Mouse (Mus musculus) lung, adult 2 months (tissue): ENCODE measurements around the gene 1700123O20Rik. TPM values are rescaled to one million over a fixed set of nuclear protein-coding genes. Genes with fewer than 3 reads are reported as not detected.

Experiments
- DNase-seq: peaks from one replicate; pipeline ENCODE4 v3.0.0; 2022
- H3K4me1 ChIP-seq: fragments of 200-500 bp; 2 replicates; pipeline ENCODE4 v1.6.1; 2011; ENCODE audit warnings: low read length; ENCODE audit not compliant: control insufficient read depth, insufficient read depth
- H3K4me3 ChIP-seq: fragments of 200-500 bp; replicated peaks from 2 replicates; pipeline ENCODE3; 2011; ENCODE audit warnings: low read depth, mild to moderate bottlenecking, control low read depth, low read length; ENCODE audit errors: extremely low read depth
- CTCF ChIP-seq: fragments of 200-500 bp; IDR thresholded peaks from 2 replicates; pipeline ENCODE4 v1.5.1; 2011; ENCODE audit warnings: mild to moderate bottlenecking, low read length, control low read depth; ENCODE audit not compliant: insufficient read depth
- POLR2A ChIP-seq: fragments of 200-500 bp; IDR thresholded peaks from 2 replicates; pipeline ENCODE4 v1.6.1; 2011; ENCODE audit warnings: low read depth, mild to moderate bottlenecking, control low read depth, low read length, borderline replicate concordance; ENCODE audit errors: extremely low read depth
- WGBS: fragments of 180-500 bp; shearing (Covaris S2); methylation state at CpG from one replicate; pipeline ENCODE4 v1.1.7; 2018; 5-methylcytosine and 5-hydroxymethylcytosine counted together
- polyA plus RNA-seq: library from polyadenylated mRNA; depleted of rRNA; stranded (reverse); fragments of >200 nt; gene quantifications from 2 replicates; pipeline ENCODE4 v1.2.3, GENCODE M21; 2012

Gene 1700123O20Rik
- polyA plus RNA-seq, 1 experiment: 49.8 TPM

DNA sequence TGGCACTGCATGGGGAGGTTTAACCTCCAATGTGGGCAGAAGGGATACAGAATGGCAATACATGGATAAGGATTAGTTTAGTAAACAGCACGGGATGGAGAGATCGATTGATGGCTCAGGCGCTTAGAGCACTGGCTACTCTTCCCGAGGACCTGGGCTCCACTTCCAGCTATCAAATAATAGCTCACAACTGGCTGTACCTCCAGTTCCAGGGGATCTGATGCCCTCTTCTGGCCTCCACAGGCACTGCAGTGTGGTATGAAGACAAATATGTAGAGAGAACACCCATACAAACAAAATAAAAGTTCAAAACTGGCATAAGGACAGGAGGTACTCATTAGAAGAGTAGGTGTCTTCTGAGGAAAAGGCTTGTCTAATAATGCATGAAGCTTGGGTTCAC, 16.6 kb upstream of the 1700123O20Rik start:
- 67% methylated on average over 4 of the region's 4 CpGs for WGBS
- Histone ChIP-seq H3K4me3 (no peak overlapping the region), H3K4me1 (peaks cover 3% of the 10 kb centered on the region; the same call in 1 of the 2 replicates)
- DNase-seq: peak; percentile 50
- TF ChIP-seq POLR2A: no peak
- peak; percentile 72 for TF ChIP-seq CTCF

DNA sequence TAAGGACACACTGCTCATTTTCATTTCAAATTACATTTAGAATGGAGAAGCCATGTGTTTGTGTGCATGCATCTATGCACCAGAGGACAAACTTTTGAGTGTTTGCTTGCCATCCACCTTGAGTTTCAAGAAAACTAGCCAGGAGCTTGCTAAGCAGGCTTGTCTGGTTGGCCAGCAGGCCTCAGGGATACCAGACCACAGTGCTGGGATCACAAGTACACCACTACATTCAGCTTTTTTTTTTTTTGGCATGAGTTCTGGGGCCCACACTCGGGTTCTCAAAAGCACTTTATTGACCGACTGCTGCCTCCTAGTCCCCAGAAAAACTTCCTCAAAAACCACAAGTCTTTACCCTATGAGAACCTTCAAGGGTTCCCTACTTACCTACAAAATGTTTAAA, 11.7 kb upstream of the 1700123O20Rik start:
- Histone ChIP-seq H3K4me1 (peaks cover 3% of the 10 kb centered on the region; the same call in 1 of the 2 replicates), H3K4me3 (no peak overlapping the region)
- 47% methylated on average over 2 of the region's 2 CpGs for WGBS
- DNase-seq: no peak
- no peak for TF ChIP-seq CTCF
- TF ChIP-seq POLR2A: no peak

DNA sequence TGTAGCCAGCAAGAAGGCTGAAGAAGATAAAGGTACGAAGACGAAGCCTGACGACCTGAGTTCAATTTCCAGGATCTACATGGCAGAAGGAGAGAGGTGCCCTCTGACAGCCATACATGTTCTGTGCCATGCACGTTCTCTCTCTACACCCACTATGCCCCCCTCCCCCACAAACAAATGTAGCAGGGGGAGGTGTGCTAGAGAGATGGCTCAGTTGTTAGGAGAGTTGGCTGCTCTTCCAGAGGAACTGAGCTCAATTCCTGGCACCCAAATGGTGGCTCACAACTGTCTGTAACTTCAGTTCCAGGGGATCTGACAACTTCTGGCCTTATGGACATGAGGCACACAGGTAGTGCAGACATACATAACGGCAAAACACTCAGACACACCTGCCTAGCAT, 9.7 kb upstream of the 1700123O20Rik start:
- 80% methylated on average over 5 of the region's 5 CpGs for WGBS
- DNase-seq: no peak
- Histone ChIP-seq H3K4me1 (peaks cover 3% of the 10 kb centered on the region; the same call in 1 of the 2 replicates), H3K4me3 (no peak overlapping the region)
- no peak for TF ChIP-seq POLR2A
- TF ChIP-seq CTCF: no peak

DNA sequence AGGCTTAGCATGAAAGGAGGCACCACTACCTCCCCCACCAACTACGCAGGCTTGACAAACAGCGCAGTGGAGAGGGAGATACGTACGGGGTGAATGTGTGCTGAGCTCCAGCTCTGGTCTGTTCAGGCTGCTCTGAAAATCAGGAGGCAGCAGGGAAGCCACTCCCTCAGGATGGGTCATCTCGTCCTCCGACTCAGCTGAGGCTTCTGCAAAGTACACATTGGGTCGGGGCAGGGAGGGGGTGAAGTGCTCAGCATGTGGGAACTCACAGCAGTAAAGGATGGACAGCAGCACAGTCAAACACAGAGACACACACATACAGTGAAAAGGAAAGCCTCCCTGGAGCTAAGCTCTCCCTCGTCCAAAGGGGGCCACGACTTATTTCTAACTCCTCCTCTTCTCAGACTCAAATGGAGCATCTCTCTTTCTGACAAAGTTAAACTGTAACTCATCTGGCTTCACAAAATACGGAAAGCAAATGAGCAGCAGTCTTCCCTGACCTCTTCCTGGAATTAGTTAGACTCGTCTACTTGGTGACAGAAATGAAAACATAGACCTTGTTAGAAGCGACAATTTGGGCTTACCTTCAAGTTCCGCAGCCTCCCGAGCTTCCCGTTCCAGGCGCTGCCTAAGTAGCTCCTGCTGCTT, 7.2 kb upstream of the 1700123O20Rik start:
- Histone ChIP-seq H3K4me1 (peaks cover 5% of the 10 kb centered on the region; the same call in 1 of the 2 replicates), H3K4me3 (no peak overlapping the region)
- TF ChIP-seq POLR2A: no peak
- no peak for TF ChIP-seq CTCF
- no peak for DNase-seq
- 81% methylated on average over 16 of the region's 16 CpGs for WGBS

DNA sequence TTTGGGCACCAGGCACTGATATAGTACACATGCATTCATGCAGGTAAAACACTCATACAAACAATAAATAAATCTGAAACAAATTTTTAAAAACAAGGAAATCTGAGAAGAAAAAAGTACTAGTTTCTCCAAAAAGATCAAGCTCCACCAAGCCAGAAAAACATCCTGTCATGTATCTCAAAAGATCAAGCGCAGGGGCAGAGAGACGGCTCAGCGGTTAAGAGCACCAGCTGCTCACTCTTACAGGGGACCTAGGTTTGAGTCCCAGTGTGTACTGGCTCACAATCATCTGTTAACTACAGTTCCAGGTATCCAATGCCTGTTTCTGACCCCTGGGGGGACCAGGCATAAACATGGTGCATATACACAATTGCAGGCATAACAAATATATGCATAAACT, 3.6 kb upstream of the 1700123O20Rik start:
- Histone ChIP-seq H3K4me1 (peaks cover 8% of the 10 kb centered on the region), H3K4me3 (no peak overlapping the region)
- DNase-seq: no peak
- TF ChIP-seq CTCF: no peak
- TF ChIP-seq POLR2A: no peak
- 84% methylated on average over 3 of the region's 3 CpGs for WGBS

DNA sequence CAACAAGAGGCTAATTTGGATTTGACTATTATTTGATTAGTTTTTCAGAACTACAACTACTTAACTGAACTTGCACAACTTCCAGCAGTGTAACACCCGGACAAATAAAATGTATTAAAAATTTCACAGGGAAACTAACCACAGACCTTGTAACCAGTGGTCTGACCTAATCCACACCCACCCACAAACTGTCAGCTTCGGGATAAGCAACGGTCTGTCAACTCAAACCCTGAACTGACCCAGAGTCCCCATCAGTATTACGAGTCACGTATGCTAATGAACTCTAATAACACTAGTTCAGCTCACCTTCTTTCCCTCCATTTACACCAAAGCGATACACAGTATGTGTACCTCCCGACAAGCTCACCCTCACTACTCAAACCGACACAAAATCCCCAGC, 545 bp upstream of the 1700123O20Rik start:
- 4% methylated on average over 8 of the region's 8 CpGs for WGBS
- Histone ChIP-seq H3K4me1 (peaks cover 12% of the 10 kb centered on the region), H3K4me3 (peak overlapping the region; percentile 98)
- DNase-seq: peak; percentile 17
- TF ChIP-seq CTCF: no peak
- TF ChIP-seq POLR2A: no peak

DNA sequence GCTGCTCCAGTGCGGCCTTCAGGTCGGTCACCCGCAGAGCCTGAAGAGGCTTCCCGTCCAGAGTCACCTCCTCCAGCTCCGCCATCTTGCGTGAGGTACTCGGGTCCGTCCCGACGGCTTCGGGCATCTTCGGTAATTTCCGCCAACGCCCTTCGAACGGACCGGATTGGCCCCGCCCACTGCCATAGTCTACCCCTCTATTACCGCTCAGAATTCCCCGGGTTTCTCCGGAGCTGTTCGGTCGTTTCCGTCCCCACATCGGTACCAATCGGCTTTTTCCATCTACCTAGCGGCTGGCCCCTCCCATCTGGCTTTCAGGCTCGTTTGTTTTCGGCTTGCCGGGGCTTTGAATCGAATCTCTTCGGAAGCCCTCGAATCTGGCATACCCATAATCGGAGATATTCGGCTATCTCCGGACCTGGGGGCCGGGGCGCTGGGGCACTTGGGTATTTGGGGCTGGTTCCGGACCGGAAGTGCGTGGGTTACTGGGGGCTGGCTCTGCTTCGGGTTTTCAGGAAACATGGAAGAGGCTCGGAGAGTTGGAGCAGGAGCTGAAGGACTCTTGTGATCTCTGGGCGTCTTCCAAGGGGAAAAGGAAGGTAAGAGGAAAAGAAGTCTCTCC, 617 bp downstream of the 1700123O20Rik start, which contains the start of gene Acin1:
Gene Acin1 (minus strand): TSS at position 410 of the 622 bp plus-strand sequence.
- H3K4me3 ChIP-seq: peak within 1 kb of the TSS; percentile 98
- under 1% methylated on average over 44 of the region's 44 CpGs for WGBS

DNA sequence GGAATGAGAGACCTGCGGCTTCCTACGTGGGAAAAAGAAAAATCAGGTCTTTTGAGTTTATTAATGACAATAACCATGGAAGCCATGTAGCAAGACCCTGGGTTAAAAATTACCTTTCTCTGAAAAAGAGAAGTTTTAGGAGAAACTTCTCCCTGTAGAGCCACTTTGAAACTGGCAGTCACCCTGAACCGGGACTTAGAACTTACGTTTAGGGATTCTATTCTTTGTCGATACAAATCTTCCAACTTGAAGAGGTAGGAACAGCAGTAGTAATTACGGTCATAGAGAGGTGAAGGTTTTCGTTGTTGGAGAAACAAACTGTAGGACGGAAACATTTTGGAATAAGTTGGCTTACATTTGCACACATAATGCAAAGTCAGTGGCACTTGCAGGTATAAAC, 1.2 kb downstream of the 1700123O20Rik start:
- WGBS: 2% methylated on average over 8 of the region's 8 CpGs
- TF ChIP-seq POLR2A (no peak), CTCF (no peak)
- peaks cover 12% of the 10 kb centered on the region for H3K4me1 ChIP-seq
- peak overlapping the region; percentile 71 for H3K4me3 ChIP-seq
- DNase-seq: no peak

More for the DNA sequence above, 617 bp downstream of the 1700123O20Rik start, which contains the start of gene Acin1:
- H3K4me1 ChIP-seq: peaks cover 12% of the 10 kb centered on the region
- peak; percentile 100 for DNase-seq
- no peak for TF ChIP-seq CTCF
- TF ChIP-seq POLR2A: peak; percentile 97

DNA sequence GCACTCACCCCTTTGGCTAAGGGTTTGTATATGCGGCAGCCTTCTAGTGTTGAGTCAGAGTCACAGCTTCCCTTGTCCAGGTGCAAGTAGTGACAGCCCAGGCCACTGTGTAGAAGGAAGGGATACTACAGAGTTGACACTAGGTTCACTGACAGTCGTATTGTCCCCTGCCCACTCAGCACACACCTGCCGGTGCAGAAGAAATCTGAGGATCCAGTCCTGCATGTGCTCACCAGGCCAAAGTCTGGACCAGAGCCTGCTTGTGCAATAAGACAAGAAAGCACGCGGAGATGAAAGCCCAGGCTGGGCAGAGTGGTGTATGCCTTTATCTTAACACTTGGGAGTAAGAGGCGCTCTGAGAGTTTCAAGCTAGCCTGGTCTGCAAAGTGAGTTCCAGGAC, 9.0 kb downstream of the 1700123O20Rik start:
- Histone ChIP-seq H3K4me3 (no peak overlapping the region), H3K4me1 (no peaks in the 10 kb centered on the region)
- WGBS: 47% methylated on average over 6 of the region's 6 CpGs
- TF ChIP-seq CTCF (no peak), POLR2A (no peak)
- no peak for DNase-seq

DNA sequence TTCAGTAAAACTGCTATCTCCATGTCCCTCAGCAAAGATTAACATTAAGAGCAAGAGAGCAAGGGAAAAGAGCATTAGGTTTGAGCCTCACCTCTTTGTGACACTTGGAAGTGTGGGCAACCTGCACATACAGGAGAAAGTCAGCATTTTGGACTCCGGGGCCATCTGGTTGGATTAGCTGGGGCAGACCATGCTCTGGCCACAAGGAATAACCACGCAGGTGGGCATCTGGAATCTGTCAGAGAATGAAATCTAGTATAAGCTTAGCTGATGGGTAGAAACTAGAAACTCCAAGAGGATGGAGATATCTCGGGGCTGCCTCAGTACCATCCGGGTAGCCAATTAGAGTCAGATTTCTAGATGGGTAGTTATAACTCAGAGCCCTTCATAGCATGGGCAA, 10.7 kb downstream of the 1700123O20Rik start:
- WGBS: 92% methylated on average over 4 of the region's 4 CpGs
- no peak for TF ChIP-seq POLR2A
- TF ChIP-seq CTCF: no peak
- H3K4me1 ChIP-seq: no peaks in the 10 kb centered on the region
- DNase-seq: no peak
- no peak overlapping the region for H3K4me3 ChIP-seq
